Mouse (Mus musculus): ENCODE results near the gene Urm1. TPM values are rescaled to one million over a fixed set of nuclear protein-coding genes. Genes with fewer than 3 reads are reported as not detected.
A peak's percentile ranks its signal among the peaks of the same experiment; 100 is the strongest.

The Urm1 gene
- polyA plus RNA-seq, 1 experiment from 2014 or later: 23.8 TPM

GRCm38 (mm10) chr2:29802827-29803201 is 17.1 kb upstream of the Urm1 start:
- peaks cover 25% of the 10 kb centered on the region for H3K36me3 ChIP-seq
- H3K9ac ChIP-seq: peak overlapping the region; percentile 90
- H3K4me3 ChIP-seq (replicated peaks): peak overlapping the region; percentile 90
- H3K9me3 ChIP-seq: no peaks in the 10 kb centered on the region
- ATAC-seq: peak; percentile 57
- H3K27ac ChIP-seq: peak overlapping the region; percentile 86
- whole genome bisulfite sequencing: under 1% methylated on average over 30 of the region's 39 CpGs
- H3K27me3 ChIP-seq (replicated peaks): no peaks in the 10 kb centered on the region
- H3K4me1 ChIP-seq (replicated peaks): peaks cover 11% of the 10 kb centered on the region
- peak overlapping the region; percentile 85 for H3K4me2 ChIP-seq (replicated peaks)

GRCm38 (mm10) chr2:29803400-29803831 is 16.5 kb upstream of the Urm1 start:
- H3K9me3 ChIP-seq: no peaks in the 10 kb centered on the region
- peaks cover 31% of the 10 kb centered on the region for H3K36me3 ChIP-seq
- peak overlapping the region; percentile 86; the same call in 1 of the 2 replicates for H3K27ac ChIP-seq
- peak overlapping the region; percentile 90 for H3K9ac ChIP-seq
- peaks cover 11% of the 10 kb centered on the region for H3K4me1 ChIP-seq (replicated peaks)
- no peaks in the 10 kb centered on the region for H3K27me3 ChIP-seq (replicated peaks)
- 17% methylated on average over 6 of the region's 6 CpGs for whole genome bisulfite sequencing
- ATAC-seq: peak; percentile 39
- peak overlapping the region; percentile 85 for H3K4me2 ChIP-seq (replicated peaks)
- peak overlapping the region; percentile 90 for H3K4me3 ChIP-seq (replicated peaks)

- Histone ChIP-seq H3K36me3 (peaks cover 39% of the 10 kb centered on the region), H3K27me3 (replicated peaks) (no peaks in the 10 kb centered on the region), H3K9me3 (no peaks in the 10 kb centered on the region), H3K4me1 (replicated peaks) (peaks cover 6% of the 10 kb centered on the region), H3K4me2 (replicated peaks) (no peak overlapping the region), H3K9ac (no peak overlapping the region), H3K27ac (no peak overlapping the region), H3K4me3 (replicated peaks) (no peak overlapping the region)
- ATAC-seq: no peak
- WGBS: 80% methylated on average over 11 of the region's 11 CpGs
Observed at GRCm38 (mm10) chr2:29815678-29816371, 4.0 kb upstream of the Urm1 start.

- no peak overlapping the region for H3K4me3 ChIP-seq (replicated peaks)
- peak; percentile 50 for ATAC-seq
- H3K27me3 ChIP-seq (replicated peaks): no peaks in the 10 kb centered on the region
- H3K36me3 ChIP-seq: peaks cover 22% of the 10 kb centered on the region
- no peak overlapping the region for H3K9ac ChIP-seq
- H3K9me3 ChIP-seq: no peaks in the 10 kb centered on the region
- H3K4me2 ChIP-seq (replicated peaks): peak overlapping the region; percentile 42
- no peak overlapping the region for H3K27ac ChIP-seq
- H3K4me1 ChIP-seq (replicated peaks): peaks cover 6% of the 10 kb centered on the region
- WGBS: 29% methylated on average over 8 of the region's 8 CpGs
Observed at GRCm38 (mm10) chr2:29817426-29818232, 2.2 kb upstream of the Urm1 start.

- Histone ChIP-seq H3K27me3 (replicated peaks) (no peaks in the 10 kb centered on the region), H3K9ac (no peak overlapping the region), H3K4me2 (replicated peaks) (peak overlapping the region; percentile 87), H3K4me1 (replicated peaks) (peaks cover 6% of the 10 kb centered on the region), H3K36me3 (peaks cover 12% of the 10 kb centered on the region), H3K27ac (peak overlapping the region; percentile 94), H3K4me3 (replicated peaks) (no peak overlapping the region), H3K9me3 (no peaks in the 10 kb centered on the region)
- 15% methylated on average over 2 of the region's 2 CpGs for WGBS
- ATAC-seq: no peak
Observed at GRCm38 (mm10) chr2:29819363-29819762, 512 bp upstream of the Urm1 start.

- 8% methylated on average over 11 of the region's 11 CpGs for WGBS
- H3K27me3 ChIP-seq (replicated peaks): no peaks in the 10 kb centered on the region
- no peaks in the 10 kb centered on the region for H3K36me3 ChIP-seq
- H3K4me3 ChIP-seq (replicated peaks): peak overlapping the region; percentile 96
- peak overlapping the region; percentile 55 for H3K4me2 ChIP-seq (replicated peaks)
- ATAC-seq: 0 out of 2 replicates have a peak, but pooled peaks have one; percentile 24
- peak overlapping the region; percentile 50 for H3K9ac ChIP-seq
- no peaks in the 10 kb centered on the region for H3K9me3 ChIP-seq
- peaks cover 10% of the 10 kb centered on the region for H3K4me1 ChIP-seq (replicated peaks)
- H3K27ac ChIP-seq: peak overlapping the region; percentile 86
Observed at GRCm38 (mm10) chr2:29826318-29826925, 6.5 kb downstream of the Urm1 start.

GRCm38 (mm10) chr2:29826926-29827708 is 7.2 kb downstream of the Urm1 start:
- under 1% methylated on average over 48 of the region's 48 CpGs for WGBS
- H3K36me3 ChIP-seq: no peaks in the 10 kb centered on the region
- peak overlapping the region; percentile 78 for H3K4me2 ChIP-seq (replicated peaks)
- peak overlapping the region; percentile 81 for H3K9ac ChIP-seq
- H3K27ac ChIP-seq: peak overlapping the region; percentile 86
- peaks cover 10% of the 10 kb centered on the region for H3K4me1 ChIP-seq (replicated peaks)
- H3K4me3 ChIP-seq (replicated peaks): peak overlapping the region; percentile 96
- no peaks in the 10 kb centered on the region for H3K9me3 ChIP-seq
- no peaks in the 10 kb centered on the region for H3K27me3 ChIP-seq (replicated peaks)
- ATAC-seq: peak; percentile 99

- WGBS: 1% methylated on average over 12 of the region's 12 CpGs
- ATAC-seq: no peak; the same call in 1 of the 2 replicates
- peak overlapping the region; percentile 96 for H3K4me3 ChIP-seq (replicated peaks)
Observed at GRCm38 (mm10) chr2:29827709-29828024, 7.8 kb downstream of the Urm1 start.

GRCm38 (mm10) chr2:29831106-29831505 is 11.2 kb downstream of the Urm1 start:
- Histone ChIP-seq H3K27ac (no peak overlapping the region), H3K9ac (no peak overlapping the region), H3K36me3 (peaks cover 12% of the 10 kb centered on the region; the same call in 1 of the 2 replicates), H3K4me3 (replicated peaks) (no peak overlapping the region), H3K4me2 (replicated peaks) (no peak overlapping the region), H3K4me1 (replicated peaks) (peaks cover 10% of the 10 kb centered on the region), H3K27me3 (replicated peaks) (no peaks in the 10 kb centered on the region), H3K9me3 (no peaks in the 10 kb centered on the region)
- no peak for ATAC-seq
- 93% methylated on average over 4 of the region's 4 CpGs for WGBS

More at GRCm38 (mm10) chr2:29827709-29828024, 7.8 kb downstream of the Urm1 start:
- Histone ChIP-seq H3K4me1 (replicated peaks) (peaks cover 10% of the 10 kb centered on the region), H3K4me2 (replicated peaks) (peak overlapping the region; percentile 78), H3K27me3 (replicated peaks) (no peaks in the 10 kb centered on the region), H3K27ac (0 out of 2 replicates have a peak overlapping the region, but pooled peaks have one; percentile 40), H3K9me3 (no peaks in the 10 kb centered on the region), H3K36me3 (0 out of 2 replicates have a peak, but pooled peaks cover 2% of the 10 kb centered on the region), H3K9ac (peak overlapping the region; percentile 81)

GRCm38 (mm10) chr2:29833796-29834195 is 13.9 kb downstream of the Urm1 start:
- Histone ChIP-seq H3K27ac (no peak overlapping the region), H3K27me3 (replicated peaks) (no peaks in the 10 kb centered on the region), H3K4me3 (replicated peaks) (no peak overlapping the region), H3K9me3 (no peaks in the 10 kb centered on the region), H3K4me1 (replicated peaks) (peaks cover 2% of the 10 kb centered on the region; the same call in 1 of the 2 replicates), H3K36me3 (peaks cover 21% of the 10 kb centered on the region; the same call in 1 of the 2 replicates), H3K9ac (no peak overlapping the region), H3K4me2 (replicated peaks) (no peak overlapping the region)
- ATAC-seq: no peak
- 92% methylated on average over 5 of the region's 5 CpGs for WGBS

GRCm38 (mm10) chr2:29835391-29835899 is 15.6 kb downstream of the Urm1 start:
- peaks cover 21% of the 10 kb centered on the region; the same call in 1 of the 2 replicates for H3K36me3 ChIP-seq
- no peak for ATAC-seq
- WGBS: 75% methylated on average over 2 of the region's 2 CpGs

More at GRCm38 (mm10) chr2:29835391-29835899, 15.6 kb downstream of the Urm1 start:
- no peak overlapping the region for H3K4me3 ChIP-seq (replicated peaks)
- no peaks in the 10 kb centered on the region for H3K9me3 ChIP-seq
- H3K27me3 ChIP-seq (replicated peaks): no peaks in the 10 kb centered on the region
- H3K4me1 ChIP-seq (replicated peaks): no peaks in the 10 kb centered on the region
- no peak overlapping the region for H3K4me2 ChIP-seq (replicated peaks)
- no peak overlapping the region for H3K9ac ChIP-seq
- no peak overlapping the region for H3K27ac ChIP-seq
